Mouse (Mus musculus): ENCODE measurements around the gene Dock4.

Gene Dock4

GRCm38 (mm10) chr12:40511643-40512369 is 66.1 kb downstream of the Dock4 start:
- DNase-seq = no peak

- no peak for DNase-seq
These were observed 66.6 kb downstream of the Dock4 start for GRCm38 (mm10) chr12:40512370-40512693.

- no peak for DNase-seq
These were observed 67.2 kb downstream of the Dock4 start for GRCm38 (mm10) chr12:40512994-40513393.

GRCm38 (mm10) chr12:40514021-40514420 is 68.3 kb downstream of the Dock4 start:
- no peak for DNase-seq

- DNase-seq = no peak
These were observed 76.7 kb downstream of the Dock4 start for GRCm38 (mm10) chr12:40522468-40522867.

- DNase-seq = no peak
These were observed 77.3 kb downstream of the Dock4 start for GRCm38 (mm10) chr12:40523020-40523419.

GRCm38 (mm10) chr12:40525045-40525444 is 79.3 kb downstream of the Dock4 start:
- no peak for DNase-seq

GRCm38 (mm10) chr12:40535655-40536618 is 90.2 kb downstream of the Dock4 start:
- DNase-seq = no peak

- no peak for DNase-seq
These were observed 92.1 kb downstream of the Dock4 start for GRCm38 (mm10) chr12:40537826-40538225.

GRCm38 (mm10) chr12:40538318-40538717 is 92.6 kb downstream of the Dock4 start:
- DNase-seq = no peak

GRCm38 (mm10) chr12:40538780-40539179 is 93.0 kb downstream of the Dock4 start:
- no peak for DNase-seq

GRCm38 (mm10) chr12:40544273-40544672 is 98.5 kb downstream of the Dock4 start:
- DNase-seq = no peak

GRCm38 (mm10) chr12:40546827-40547226 is 101.1 kb downstream of the Dock4 start:
- DNase-seq = no peak

GRCm38 (mm10) chr12:40551317-40551716 is 105.6 kb downstream of the Dock4 start:
- no peak for DNase-seq

GRCm38 (mm10) chr12:40552201-40552600 is 106.4 kb downstream of the Dock4 start:
- no peak for DNase-seq

- DNase-seq = no peak
These were observed 108.2 kb downstream of the Dock4 start for GRCm38 (mm10) chr12:40553929-40554328.

GRCm38 (mm10) chr12:40554941-40555511 is 109.3 kb downstream of the Dock4 start:
- DNase-seq = no peak

- DNase-seq = no peak
These were observed 112.8 kb downstream of the Dock4 start for GRCm38 (mm10) chr12:40558600-40558999.

GRCm38 (mm10) chr12:40559103-40559502 is 113.4 kb downstream of the Dock4 start:
- DNase-seq = no peak

GRCm38 (mm10) chr12:40563703-40564102 is 118.0 kb downstream of the Dock4 start:
- no peak for DNase-seq

GRCm38 (mm10) chr12:40564261-40564660 is 118.5 kb downstream of the Dock4 start:
- DNase-seq = no peak

GRCm38 (mm10) chr12:40568365-40568885 is 122.7 kb downstream of the Dock4 start:
- no peak for DNase-seq

Measured in right cerebral cortex, adult 18-20 months (tissue).